Mouse (Mus musculus) liver, embryonic 14.5 days (tissue): Measurements from ENCODE around the gene Pcyt2.

Experiments used
- CTCF ChIP-seq: IDR thresholded peaks from 2 replicates; pipeline ENCODE4 v1.5.1; 2016; ENCODE audit warnings: antibody characterized with exemption, low read depth, control low read depth
- EP300 ChIP-seq: IDR thresholded peaks from 2 replicates; pipeline ENCODE4 v1.6.1; 2016; ENCODE audit warnings: antibody characterized with exemption, low read depth

GRCm38 (mm10) chr11:120641255-120641654, 23.5 kb upstream of the Pcyt2 start:
- TF ChIP-seq CTCF (no peak), EP300 (no peak)
